Mouse (Mus musculus) MEL (cell line): Measurements from ENCODE around the gene Ociad2. TPM values are rescaled to one million over a fixed set of nuclear protein-coding genes. Genes with fewer than 3 reads are reported as not detected.

ENCODE experiments used
- DNase-seq: peaks from one replicate; pipeline ENCODE4 v3.0.0; 2011; ENCODE audit warnings: low read depth, low spot score
- H3K27ac ChIP-seq: 2 replicates; pipeline ENCODE4 v1.5.1; 2012; ENCODE audit warnings: low read depth, mild to moderate bottlenecking, control low read depth, low read length, moderate library complexity; ENCODE audit not compliant: control insufficient read depth
- H3K27me3 ChIP-seq, 2 experiments: fragments of 150-350 bp in 1 of 2; sonication (generic) in 1 of 2; 2 replicates each; pipeline ENCODE4 v1.6.1; 2012; ENCODE audit warnings: low read length in 2 of 2, mild to moderate bottlenecking in 2 of 2, improper control_type of control experiment in 1 of 2, moderate library complexity in 1 of 2; ENCODE audit not compliant: insufficient read depth in 2 of 2, control insufficient read depth in 1 of 2
- H3K36me3 ChIP-seq, 2 experiments: 2 replicates each; pipeline ENCODE4 v1.6.1; 2012 to 2014; ENCODE audit warnings: low read length in 2 of 2, improper control_type of control experiment in 1 of 2, inconsistent platforms in 1 of 2, mild to moderate bottlenecking in 1 of 2; ENCODE audit not compliant: insufficient read depth in 2 of 2, control insufficient read depth in 1 of 2
- H3K4me1 ChIP-seq, 2 experiments: fragments of 150-350 bp in 1 of 2; sonication (generic) in 1 of 2; 2 replicates each; pipeline ENCODE4 v1.6.1; 2012; ENCODE audit warnings: low read length in 2 of 2, improper control_type of control experiment in 1 of 2, mild to moderate bottlenecking in 1 of 2; ENCODE audit not compliant: insufficient read depth in 2 of 2, control insufficient read depth in 1 of 2
- H3K4me3 ChIP-seq, 2 experiments: fragments of 150-350 bp in 1 of 2; sonication (generic) in 1 of 2; 2 replicates each; pipeline ENCODE4 v1.5.1; 2012; ENCODE audit warnings: low read depth in 2 of 2, low read length in 2 of 2, mild to moderate bottlenecking in 2 of 2, moderate library complexity in 2 of 2, control low read depth in 1 of 2, improper control_type of control experiment in 1 of 2; ENCODE audit not compliant: control insufficient read depth in 1 of 2, insufficient read depth in 1 of 2
- H3K79me2 ChIP-seq: 2 replicates; pipeline ENCODE4 v1.6.1; 2012; ENCODE audit warnings: mild to moderate bottlenecking, low read length, moderate library complexity; ENCODE audit not compliant: control insufficient read depth, poor library complexity, insufficient read depth
- H3K9ac ChIP-seq: 2 replicates; pipeline ENCODE4 v1.6.1; 2012; ENCODE audit warnings: low read depth, mild to moderate bottlenecking, control low read depth, low read length, moderate library complexity; ENCODE audit not compliant: control insufficient read depth, poor library complexity, severe bottlenecking
- H3K9me3 ChIP-seq: fragments of 150-350 bp; sonication (generic); replicated peaks from 2 replicates; pipeline ENCODE4 v1.6.1; 2012; ENCODE audit warnings: mild to moderate bottlenecking, low read length, improper control_type of control experiment, moderate library complexity; ENCODE audit not compliant: insufficient read depth
- BHLHE40 ChIP-seq: IDR thresholded peaks from 2 replicates; pipeline ENCODE4 v1.6.1; 2012; ENCODE audit warnings: low read depth, mild to moderate bottlenecking, inconsistent platforms, low read length, improper control_type of control experiment, borderline replicate concordance
- CHD1 ChIP-seq: IDR thresholded peaks from 2 replicates; pipeline ENCODE4 v1.6.1; 2012; ENCODE audit warnings: low read depth, mild to moderate bottlenecking, inconsistent platforms, low read length, improper control_type of control experiment
- E2F4 ChIP-seq: IDR thresholded peaks from 2 replicates; pipeline ENCODE4 v1.6.1; 2011; ENCODE audit warnings: low read depth, low read length, improper control_type of control experiment, borderline replicate concordance
- ETS1 ChIP-seq: IDR thresholded peaks from 2 replicates; pipeline ENCODE4 v1.6.1; 2012; ENCODE audit warnings: low read depth, mild to moderate bottlenecking, inconsistent platforms, low read length, improper control_type of control experiment, moderate library complexity
- GATA1 ChIP-seq: IDR thresholded peaks from 2 replicates; pipeline ENCODE4 v1.6.1; 2011; ENCODE audit warnings: low read depth, low read length, improper control_type of control experiment
- JUND ChIP-seq: IDR thresholded peaks from 2 replicates; pipeline ENCODE4 v1.6.1; 2011; ENCODE audit warnings: low read depth, mild to moderate bottlenecking, improper control_type of control experiment, low read length
- MAFK ChIP-seq: IDR thresholded peaks from 2 replicates; pipeline ENCODE4 v1.6.1; 2011; ENCODE audit warnings: low read depth, mild to moderate bottlenecking, low read length, improper control_type of control experiment, borderline replicate concordance
- MAZ ChIP-seq: IDR thresholded peaks from 2 replicates; pipeline ENCODE4 v1.6.1; 2012; ENCODE audit warnings: low read depth, mild to moderate bottlenecking, inconsistent platforms, low read length, improper control_type of control experiment
- MEF2A ChIP-seq: IDR thresholded peaks from 2 replicates; pipeline ENCODE4 v1.6.1; 2014; ENCODE audit warnings: low read depth, mild to moderate bottlenecking, inconsistent platforms, low read length, improper control_type of control experiment; ENCODE audit not compliant: poor library complexity, insufficient replicate concordance, severe bottlenecking; ENCODE audit errors: extremely low read depth
- POLR2A ChIP-seq, 2 experiments: IDR thresholded peaks; 2 replicates each; pipeline ENCODE4 v1.6.1; 2011 to 2012; ENCODE audit warnings: low read length in 2 of 2, mild to moderate bottlenecking in 2 of 2, control low read depth in 1 of 2, improper control_type of control experiment in 1 of 2, low read depth in 1 of 2, moderate library complexity in 1 of 2; ENCODE audit not compliant: control insufficient read depth in 1 of 2, insufficient read depth in 1 of 2, poor library complexity in 1 of 2
- POLR2AphosphoS2 ChIP-seq: IDR thresholded peaks from 2 replicates; pipeline ENCODE4 v1.6.1; 2011; ENCODE audit warnings: low read length, improper control_type of control experiment
- RAD21 ChIP-seq: IDR thresholded peaks from 2 replicates; pipeline ENCODE4 v1.6.1; 2011; ENCODE audit warnings: mild to moderate bottlenecking, low read depth, low read length, improper control_type of control experiment
- TAL1 ChIP-seq: IDR thresholded peaks from 2 replicates; pipeline ENCODE4 v1.6.1; 2012; ENCODE audit warnings: mild to moderate bottlenecking, inconsistent platforms, low read length, moderate library complexity, mixed read lengths
- USF2 ChIP-seq, 2 experiments: IDR thresholded peaks; 2 replicates each; pipeline ENCODE4 v1.6.1; 2011 to 2012; ENCODE audit warnings: improper control_type of control experiment in 2 of 2, low read length in 2 of 2, borderline replicate concordance in 1 of 2, inconsistent platforms in 1 of 2, low read depth in 1 of 2, mild to moderate bottlenecking in 1 of 2; ENCODE audit not compliant: insufficient read depth in 1 of 2
- ZC3H11A ChIP-seq: IDR thresholded peaks from 2 replicates; pipeline ENCODE4 v1.6.1; 2012; ENCODE audit warnings: low read depth, mild to moderate bottlenecking, inconsistent platforms, low read length, improper control_type of control experiment
- ZKSCAN1 ChIP-seq: IDR thresholded peaks from 2 replicates; pipeline ENCODE4 v1.6.1; 2012; ENCODE audit warnings: low read depth, mild to moderate bottlenecking, inconsistent platforms, low read length, improper control_type of control experiment, moderate library complexity
- ZMIZ1 ChIP-seq: IDR thresholded peaks from 2 replicates; pipeline ENCODE4 v1.6.1; 2012; ENCODE audit warnings: low read depth, mild to moderate bottlenecking, inconsistent platforms, low read length, improper control_type of control experiment, moderate library complexity
- polyA plus RNA-seq, 2 experiments: library from polyadenylated mRNA; stranded (reverse) in 1 of 2; unstranded in 1 of 2; fragments of >175 nt in 1 of 2; fragments of >200 nt in 1 of 2; gene quantifications; 2 replicates each; pipeline versions ENCODE4 v1.2.1 to v1.2.4; 2012; ENCODE audit warnings: low replicate concordance in 2 of 2, low read depth in 1 of 2; ENCODE audit not compliant: insufficient read length in 2 of 2, insufficient read depth in 1 of 2, missing spikeins in 1 of 2
- total RNA-seq: library from RNA; depleted of rRNA; stranded (reverse); fragments of 300-350 nt; gene quantifications from 2 replicates; pipeline ENCODE4 v1.2.3, GENCODE M21; 2012

Gene Ociad2
- total and polyA plus RNA-seq, 3 experiments: 3.9 to 11.0 TPM; not detected in 1

GRCm38 (mm10) chr5:73292502-73293457 is 48.0 kb downstream of the Ociad2 start, which contains the start of gene Ociad1 (continued):
- 0 out of 2 replicates have a peak, but pooled peaks have one; percentile 19 for TF ChIP-seq ETS1
- TF ChIP-seq TAL1: no peak
- no peak for TF ChIP-seq ZKSCAN1
- TF ChIP-seq POLR2A (IDR thresholded peaks at IDR 0.05; ENCODE audit: control insufficient read depth in 1 of 2, insufficient read depth in 1 of 2, low read depth in 1 of 2, low read length in 2 of 2, poor library complexity in 1 of 2): peak; percentile 82 to 94
- peak; percentile 79; the same call in 1 of the 2 replicates for TF ChIP-seq ZMIZ1
- TF ChIP-seq POLR2AphosphoS2: peak; percentile 90
- no peak for TF ChIP-seq JUND
- TF ChIP-seq ZC3H11A: no peak
- TF ChIP-seq CHD1: peak; percentile 69; the same call in 1 of the 2 replicates
- no peak for TF ChIP-seq RAD21
- TF ChIP-seq MAZ: peak; percentile 66; the same call in 1 of the 2 replicates
- TF ChIP-seq USF2 (IDR thresholded peaks at IDR 0.05; ENCODE audit: borderline replicate concordance in 1 of 2, insufficient read depth in 1 of 2, low read depth in 1 of 2, low read length in 2 of 2): no peak

DNA sequence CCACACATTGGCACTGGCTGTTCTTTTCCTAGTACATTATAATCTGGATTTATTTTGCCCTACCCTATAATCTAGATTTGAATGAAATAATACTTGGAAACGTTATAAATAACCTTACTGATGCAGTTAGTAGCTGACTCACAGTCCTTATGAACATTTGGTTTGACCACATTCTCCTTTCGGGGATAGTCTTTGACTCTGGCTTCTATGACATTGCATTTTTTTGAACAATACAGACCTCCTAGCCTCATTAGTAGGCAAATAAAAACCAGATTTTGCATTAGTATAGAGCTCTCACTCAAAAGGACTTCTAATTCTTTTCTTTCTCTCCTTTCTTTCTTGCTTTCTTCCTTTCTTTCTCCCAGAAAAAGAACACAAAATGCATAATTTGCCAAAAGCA is 50.9 kb downstream of the Ociad2 start:
- Histone ChIP-seq H3K4me1 (peaks cover 10 to 12% of the 10 kb centered on the region in 2 experiments), H3K9me3 (no peaks in the 10 kb centered on the region), H3K27me3 (no peaks in the 10 kb centered on the region), H3K36me3 (peaks cover 2 to 34% of the 10 kb centered on the region in 2 experiments), H3K27ac (no peak overlapping the region), H3K79me2 (peaks cover 12% of the 10 kb centered on the region), H3K4me3 (no peak overlapping the region), H3K9ac (no peak overlapping the region)
- DNase-seq: no peak
- TF ChIP-seq BHLHE40 (no peak), E2F4 (no peak), MAFK (no peak), ZMIZ1 (no peak), GATA1 (no peak), MEF2A (no peak)
